Mouse (Mus musculus) neural tube, embryonic 13.5 days (tissue): ENCODE results near the gene Gap43. TPM values are rescaled to one million over a fixed set of nuclear protein-coding genes. Genes with fewer than 3 reads are reported as not detected.

Source experiments
- ATAC-seq: fragments of 200-750 bp; cut with Nextera tagmentation; 2 replicates; pipeline ENCODE4 v1.8.0; 2017; ENCODE audit warnings: low read depth, mild to moderate bottlenecking, moderate TSS enrichment, moderate library complexity
- H3K27ac ChIP-seq: fragments of 300-500 bp; sonication (generic); replicated peaks from 2 replicates; pipeline ENCODE4 v1.5.1; 2015; ENCODE audit warnings: moderate library complexity, mild to moderate bottlenecking, inconsistent platforms
- H3K27me3 ChIP-seq: fragments of 300-500 bp; sonication (generic); 2 replicates; pipeline ENCODE4 v1.6.1; 2015; ENCODE audit warnings: mild to moderate bottlenecking, inconsistent platforms
- H3K36me3 ChIP-seq: fragments of 300-500 bp; sonication (generic); 2 replicates; pipeline ENCODE4 v1.6.1; 2015; ENCODE audit warnings: mild to moderate bottlenecking, inconsistent platforms
- H3K4me1 ChIP-seq: fragments of 300-500 bp; sonication (generic); replicated peaks from 2 replicates; pipeline ENCODE4 v1.6.1; 2015; ENCODE audit warnings: inconsistent platforms
- H3K4me2 ChIP-seq: fragments of 300-500 bp; sonication (generic); 2 replicates; pipeline ENCODE4 v1.6.1; 2015; ENCODE audit warnings: inconsistent platforms, mild to moderate bottlenecking, moderate library complexity
- H3K4me3 ChIP-seq: fragments of 300-500 bp; sonication (generic); 2 replicates; pipeline ENCODE4 v1.5.1; 2015; ENCODE audit warnings: mild to moderate bottlenecking, inconsistent platforms
- H3K9ac ChIP-seq: fragments of 300-500 bp; sonication (generic); 2 replicates; pipeline ENCODE4 v1.6.1; 2015; ENCODE audit warnings: moderate library complexity, mild to moderate bottlenecking, inconsistent platforms
- H3K9me3 ChIP-seq: fragments of 300-500 bp; sonication (generic); 2 replicates; pipeline ENCODE4 v1.6.1; 2016; ENCODE audit warnings: inconsistent platforms
- WGBS: fragments of 180-500 bp; shearing (Covaris S2); methylation state at CpG from one replicate; pipeline ENCODE4 v1.1.7; 2015; 5-methylcytosine and 5-hydroxymethylcytosine counted together
- polyA plus RNA-seq: library from polyadenylated mRNA; unstranded; fragments of >200 nt; fragmentation: Nextera tagmentation; extraction: Ambion mirVana; gene quantifications from 2 replicates; pipeline ENCODE4 v1.2.1, GENCODE M21; 2015

Gene Gap43
- polyA plus RNA-seq, 1 experiment from 2014 or later: 1,039 TPM

GRCm38 (mm10) chr16:42291572-42291971 is 48.9 kb downstream of the Gap43 start:
- H3K4me3 ChIP-seq: no peak overlapping the region
- no peak; the same call in 1 of the 2 replicates for ATAC-seq

GRCm38 (mm10) chr16:42284005-42284404 is 56.4 kb downstream of the Gap43 start:
- Histone ChIP-seq H3K36me3 (0 out of 2 replicates have a peak, but pooled peaks cover 13% of the 10 kb centered on the region), H3K27me3 (no peaks in the 10 kb centered on the region), H3K4me1 (no peaks in the 10 kb centered on the region), H3K27ac (no peak overlapping the region), H3K4me3 (no peak overlapping the region), H3K4me2 (no peak overlapping the region), H3K9ac (no peak overlapping the region), H3K9me3 (no peaks in the 10 kb centered on the region)
- 89% methylated on average over 3 of the region's 3 CpGs for WGBS
- ATAC-seq: no peak

More at GRCm38 (mm10) chr16:42291572-42291971, 48.9 kb downstream of the Gap43 start:
- Histone ChIP-seq H3K4me1 (0 out of 2 replicates have a peak, but pooled peaks cover 4% of the 10 kb centered on the region), H3K9me3 (no peaks in the 10 kb centered on the region), H3K27ac (0 out of 2 replicates have a peak overlapping the region, but pooled peaks have one; percentile 43), H3K4me2 (no peak overlapping the region), H3K27me3 (no peaks in the 10 kb centered on the region), H3K36me3 (peaks cover 6% of the 10 kb centered on the region; the same call in 1 of the 2 replicates), H3K9ac (no peak overlapping the region)
- 78% methylated on average over 8 of the region's 8 CpGs for WGBS

GRCm38 (mm10) chr16:42277713-42278112 is 62.7 kb downstream of the Gap43 start:
- ATAC-seq: no peak
- Histone ChIP-seq H3K27me3 (no peaks in the 10 kb centered on the region), H3K27ac (no peak overlapping the region), H3K9me3 (no peaks in the 10 kb centered on the region), H3K36me3 (0 out of 2 replicates have a peak, but pooled peaks cover 4% of the 10 kb centered on the region), H3K9ac (no peak overlapping the region), H3K4me2 (no peak overlapping the region), H3K4me1 (peaks cover 20% of the 10 kb centered on the region), H3K4me3 (no peak overlapping the region)
- WGBS: 91% methylated on average over 2 of the region's 2 CpGs

GRCm38 (mm10) chr16:42277268-42277667 is 63.2 kb downstream of the Gap43 start:
- Histone ChIP-seq H3K9me3 (no peaks in the 10 kb centered on the region), H3K27ac (peak overlapping the region; percentile 90), H3K36me3 (0 out of 2 replicates have a peak, but pooled peaks cover 4% of the 10 kb centered on the region), H3K9ac (no peak overlapping the region), H3K4me2 (no peak overlapping the region), H3K27me3 (no peaks in the 10 kb centered on the region), H3K4me3 (no peak overlapping the region), H3K4me1 (peaks cover 20% of the 10 kb centered on the region)
- 76% methylated on average over 8 of the region's 8 CpGs for WGBS
- ATAC-seq: no peak

GRCm38 (mm10) chr16:42276216-42277141 is 64.0 kb downstream of the Gap43 start:
- Histone ChIP-seq H3K9me3 (no peaks in the 10 kb centered on the region), H3K9ac (peak overlapping the region; percentile 27), H3K4me2 (peak overlapping the region; percentile 48), H3K27me3 (no peaks in the 10 kb centered on the region), H3K4me1 (peaks cover 24% of the 10 kb centered on the region), H3K27ac (peak overlapping the region; percentile 90), H3K36me3 (0 out of 2 replicates have a peak, but pooled peaks cover 4% of the 10 kb centered on the region), H3K4me3 (no peak overlapping the region)
- 28% methylated on average over 15 of the region's 15 CpGs for WGBS
- ATAC-seq: peak; percentile 65

GRCm38 (mm10) chr16:42275518-42276215 is 64.8 kb downstream of the Gap43 start:
- peak overlapping the region; percentile 90 for H3K27ac ChIP-seq
- peak overlapping the region; percentile 13; the same call in 1 of the 2 replicates for H3K4me3 ChIP-seq
- H3K4me2 ChIP-seq: peak overlapping the region; percentile 48
- peak overlapping the region; percentile 27 for H3K9ac ChIP-seq
- H3K36me3 ChIP-seq: 0 out of 2 replicates have a peak, but pooled peaks cover under 1% of the 10 kb centered on the region
- no peaks in the 10 kb centered on the region for H3K9me3 ChIP-seq
- peak; percentile 91 for ATAC-seq
- no peaks in the 10 kb centered on the region for H3K27me3 ChIP-seq
- 16% methylated on average over 14 of the region's 14 CpGs for WGBS
- H3K4me1 ChIP-seq: peaks cover 28% of the 10 kb centered on the region

- no peak overlapping the region for H3K9ac ChIP-seq
- H3K36me3 ChIP-seq: no peaks in the 10 kb centered on the region
- 61% methylated on average over 1 of the region's 1 CpGs for WGBS
- no peaks in the 10 kb centered on the region for H3K27me3 ChIP-seq
- H3K4me1 ChIP-seq: peaks cover 42% of the 10 kb centered on the region
- H3K27ac ChIP-seq: 0 out of 2 replicates have a peak overlapping the region, but pooled peaks have one; percentile 28
- no peak for ATAC-seq
- H3K9me3 ChIP-seq: no peaks in the 10 kb centered on the region
- H3K4me2 ChIP-seq: no peak overlapping the region
- no peak overlapping the region for H3K4me3 ChIP-seq
Observed at GRCm38 (mm10) chr16:42271213-42271612, 69.2 kb downstream of the Gap43 start.

GRCm38 (mm10) chr16:42269587-42269967 is 70.9 kb downstream of the Gap43 start:
- H3K4me1 ChIP-seq: peaks cover 30% of the 10 kb centered on the region
- H3K9ac ChIP-seq: no peak overlapping the region
- no peak overlapping the region for H3K4me3 ChIP-seq
- WGBS: 12% methylated on average over 2 of the region's 2 CpGs
- no peaks in the 10 kb centered on the region for H3K36me3 ChIP-seq
- no peak overlapping the region for H3K4me2 ChIP-seq
- peak overlapping the region; percentile 82 for H3K27ac ChIP-seq
- H3K27me3 ChIP-seq: no peaks in the 10 kb centered on the region
- no peaks in the 10 kb centered on the region for H3K9me3 ChIP-seq
- ATAC-seq: peak; percentile 61

- ATAC-seq: peak; percentile 94
- Histone ChIP-seq H3K4me1 (peaks cover 30% of the 10 kb centered on the region), H3K4me2 (no peak overlapping the region), H3K4me3 (no peak overlapping the region), H3K36me3 (no peaks in the 10 kb centered on the region), H3K27me3 (no peaks in the 10 kb centered on the region), H3K9me3 (no peaks in the 10 kb centered on the region), H3K27ac (peak overlapping the region; percentile 82), H3K9ac (no peak overlapping the region)
- WGBS: 8% methylated on average over 2 of the region's 2 CpGs
Observed at GRCm38 (mm10) chr16:42268843-42269586, 71.4 kb downstream of the Gap43 start.

- Histone ChIP-seq H3K9ac (no peak overlapping the region), H3K4me3 (no peak overlapping the region), H3K9me3 (no peaks in the 10 kb centered on the region), H3K36me3 (no peaks in the 10 kb centered on the region), H3K27me3 (no peaks in the 10 kb centered on the region), H3K4me1 (peaks cover 20% of the 10 kb centered on the region), H3K27ac (no peak overlapping the region), H3K4me2 (no peak overlapping the region)
- WGBS: 83% methylated on average over 3 of the region's 3 CpGs
- ATAC-seq: no peak
Observed at GRCm38 (mm10) chr16:42265185-42265584, 75.3 kb downstream of the Gap43 start.

- Histone ChIP-seq H3K4me2 (no peak overlapping the region), H3K27ac (peak overlapping the region; percentile 76), H3K4me1 (no peaks in the 10 kb centered on the region; the same call in 1 of the 2 replicates), H3K27me3 (no peaks in the 10 kb centered on the region), H3K9ac (no peak overlapping the region), H3K9me3 (no peaks in the 10 kb centered on the region), H3K4me3 (no peak overlapping the region), H3K36me3 (no peaks in the 10 kb centered on the region)
- no peak for ATAC-seq
- WGBS: 79% methylated on average over 5 of the region's 5 CpGs
Observed at GRCm38 (mm10) chr16:42262935-42263542, 77.4 kb downstream of the Gap43 start.
